Mouse (Mus musculus) lung, postnatal 0 days (tissue): ENCODE measurements around the gene Rgs10.

Source experiments
- CTCF ChIP-seq: IDR thresholded peaks from 2 replicates; pipeline ENCODE4 v1.5.1; 2016; ENCODE audit warnings: antibody characterized with exemption, mild to moderate bottlenecking
- EP300 ChIP-seq: IDR thresholded peaks from 2 replicates; pipeline ENCODE4 v1.6.1; 2016; ENCODE audit warnings: antibody characterized with exemption, mild to moderate bottlenecking, control low read depth

DNA sequence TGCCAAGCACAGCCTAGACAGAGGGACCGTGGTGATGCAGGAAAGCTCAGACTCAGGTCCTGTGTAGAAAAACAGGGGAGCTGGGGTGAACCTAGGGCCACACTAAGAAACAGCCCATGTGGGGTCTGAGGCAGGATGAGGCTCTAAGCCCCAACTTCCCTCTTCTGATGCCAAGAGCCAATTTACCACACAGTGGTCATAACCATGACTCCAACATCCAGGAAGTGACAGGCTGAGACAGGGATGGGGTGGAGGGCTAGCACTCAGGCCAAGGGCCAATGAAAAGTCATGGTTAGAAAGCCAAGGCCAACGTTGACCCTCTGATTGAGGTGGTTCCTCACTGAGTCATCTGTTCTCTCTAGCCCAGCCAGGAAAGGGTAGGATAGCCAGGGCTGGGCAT, 37.6 kb downstream of the Rgs10 start:
- TF ChIP-seq CTCF (no peak), EP300 (no peak)
